Mouse (Mus musculus) lung, adult 18-20 months (tissue): ENCODE results near the gene Thsd4.

ENCODE experiments used
- DNase-seq, 2 experiments: peaks; one replicate each; pipeline ENCODE4 v3.0.0; 2022; ENCODE audit warnings: mixed read lengths in 2 of 2

The Thsd4 gene

GRCm38 (mm10) chr9:60198530-60199200 is 323.2 kb downstream of the Thsd4 start:
- no peak for DNase-seq

GRCm38 (mm10) chr9:60195502-60195901 is 326.3 kb downstream of the Thsd4 start:
- no peak for DNase-seq

- DNase-seq = no peak
Observed at GRCm38 (mm10) chr9:60194905-60195304, 326.9 kb downstream of the Thsd4 start.

DNA sequence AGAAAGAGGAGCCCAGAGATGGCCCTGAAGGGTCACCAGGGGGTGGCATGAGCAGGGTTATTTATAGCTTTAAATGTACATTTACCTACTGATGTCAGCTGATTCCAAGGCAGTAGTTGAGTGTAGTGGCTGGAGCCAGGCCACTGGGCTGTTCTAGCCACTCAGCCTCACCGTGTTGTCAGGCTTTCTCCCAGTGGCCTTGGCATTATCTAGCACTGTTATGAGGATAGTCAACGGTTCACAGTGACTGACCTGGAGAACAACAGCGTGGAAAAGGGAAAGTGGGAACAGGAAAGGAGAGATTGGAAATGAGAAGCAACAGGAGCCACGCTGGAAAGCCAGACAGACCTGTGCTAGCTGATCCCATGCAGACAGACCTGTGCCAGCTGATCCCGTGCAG is 329.5 kb downstream of the Thsd4 start:
- no peak for DNase-seq

DNA sequence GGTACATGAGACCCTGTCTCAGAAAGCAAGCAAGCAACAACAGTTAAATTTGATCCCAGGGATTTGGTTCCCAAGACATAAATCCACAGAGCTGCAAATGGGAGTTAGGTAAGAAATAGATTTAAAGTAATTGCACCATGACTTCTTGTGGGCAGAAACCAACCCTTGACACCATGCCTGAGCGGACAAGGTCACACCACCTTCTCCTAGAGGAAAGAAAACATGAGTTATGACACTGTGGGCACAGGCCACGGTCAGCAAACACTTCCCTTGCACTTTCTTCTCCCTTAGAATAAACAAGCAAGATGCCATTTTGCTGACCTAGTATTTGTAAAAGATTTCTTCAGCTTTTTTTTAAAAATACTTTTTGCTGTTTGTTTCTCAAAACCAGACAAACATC is 334.4 kb downstream of the Thsd4 start:
- peak; percentile 70 to 75 for DNase-seq

DNA sequence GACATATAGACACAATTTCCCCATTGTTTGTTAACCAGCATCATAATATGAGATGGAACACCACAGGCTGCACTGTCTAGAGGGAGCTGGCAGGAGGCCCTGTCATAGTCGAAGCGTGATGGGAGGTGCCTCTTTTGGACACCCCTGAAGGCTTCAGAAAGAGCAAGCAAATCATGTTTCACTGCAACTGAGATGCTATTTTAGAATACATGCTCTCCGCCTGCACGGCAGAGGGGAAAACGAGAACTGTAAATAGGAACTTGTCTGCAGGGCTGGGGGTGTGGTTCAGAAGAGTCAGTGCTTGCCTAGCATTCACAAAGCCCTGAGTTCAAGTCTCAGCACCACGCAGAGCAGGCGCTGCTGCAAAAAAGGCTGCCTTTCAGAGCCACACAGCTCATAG is 334.9 kb downstream of the Thsd4 start:
- no peak for DNase-seq

DNA sequence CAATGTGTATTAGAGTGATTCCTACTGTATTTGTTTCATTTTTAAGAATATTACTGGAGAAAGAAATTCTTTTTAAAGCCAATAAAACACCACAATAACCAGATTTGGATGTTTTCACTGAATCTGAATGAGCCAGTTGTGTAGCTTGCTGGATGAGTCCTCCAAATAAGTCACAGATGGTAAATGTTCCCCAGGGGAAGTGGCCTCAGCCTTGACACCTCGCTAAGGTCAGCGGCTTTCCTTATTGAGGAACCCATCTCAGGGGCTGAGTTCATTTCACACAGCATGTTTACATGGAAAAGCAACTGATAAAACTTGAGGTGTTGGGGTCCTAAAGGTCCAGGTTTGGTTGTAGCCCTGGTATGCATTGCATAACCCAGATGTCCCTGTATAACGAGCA is 337.8 kb downstream of the Thsd4 start:
- DNase-seq = no peak

DNA sequence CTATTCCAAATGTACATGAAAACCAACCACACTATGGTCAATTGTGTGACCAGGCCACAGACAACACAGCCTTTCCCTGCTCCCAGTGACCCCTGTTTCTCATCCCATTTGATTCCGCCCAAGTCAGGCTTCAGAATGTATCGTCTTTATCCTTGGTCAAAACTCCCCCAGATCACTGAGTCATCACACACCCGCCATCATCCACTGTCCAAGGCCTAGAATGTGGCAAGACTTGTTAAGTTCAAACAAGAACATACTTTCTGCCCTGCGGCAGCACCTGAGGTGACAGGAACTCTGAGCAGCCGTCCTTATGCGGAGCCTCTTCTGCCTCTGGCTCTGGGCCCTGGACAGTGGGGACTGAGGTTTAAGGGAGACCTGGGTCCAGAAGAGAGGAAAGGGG is 339.5 kb downstream of the Thsd4 start:
- DNase-seq = no peak

GRCm38 (mm10) chr9:60180936-60181335 is 340.9 kb downstream of the Thsd4 start:
- DNase-seq = no peak

DNA sequence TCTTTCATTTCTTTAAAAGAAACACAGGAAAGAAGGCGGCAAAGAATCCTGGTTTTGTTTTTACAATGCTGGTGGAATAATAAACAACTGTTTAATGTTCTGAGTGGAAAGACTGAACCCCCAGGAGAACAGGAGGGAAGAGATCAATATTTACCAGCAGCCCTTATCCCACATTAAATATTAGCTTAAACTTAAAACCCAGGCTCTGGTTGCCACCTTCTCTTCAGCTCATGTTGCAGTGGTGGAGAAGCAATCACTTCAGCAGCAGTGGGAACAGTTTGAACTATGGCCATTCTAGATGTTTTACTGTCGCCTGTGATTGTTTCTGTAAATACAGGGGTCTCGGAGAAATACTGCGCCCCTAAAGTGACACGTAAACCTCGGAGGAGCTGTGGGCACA is 341.7 kb downstream of the Thsd4 start:
- peak in 1 of 2 experiments; percentile 20 for DNase-seq

DNA sequence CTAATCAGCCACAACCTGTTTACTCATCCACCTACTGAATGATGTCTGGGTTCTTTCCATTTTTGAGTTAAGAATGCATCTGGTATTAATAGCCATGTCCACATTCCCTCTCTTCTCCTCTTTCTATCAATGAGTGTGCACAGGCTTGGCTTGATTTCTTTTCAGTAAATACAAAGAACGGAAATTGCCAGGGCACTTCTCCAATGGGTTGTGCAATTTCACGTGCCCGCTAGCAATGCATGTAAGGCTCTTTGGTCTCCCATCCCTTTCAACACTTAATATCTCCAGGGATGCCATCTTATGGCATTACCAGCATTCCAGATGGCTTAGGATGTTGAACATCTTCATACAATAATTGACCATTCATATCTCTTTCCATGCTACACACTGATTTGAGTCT is 345.5 kb downstream of the Thsd4 start:
- DNase-seq = peak; percentile 54 to 55

DNA sequence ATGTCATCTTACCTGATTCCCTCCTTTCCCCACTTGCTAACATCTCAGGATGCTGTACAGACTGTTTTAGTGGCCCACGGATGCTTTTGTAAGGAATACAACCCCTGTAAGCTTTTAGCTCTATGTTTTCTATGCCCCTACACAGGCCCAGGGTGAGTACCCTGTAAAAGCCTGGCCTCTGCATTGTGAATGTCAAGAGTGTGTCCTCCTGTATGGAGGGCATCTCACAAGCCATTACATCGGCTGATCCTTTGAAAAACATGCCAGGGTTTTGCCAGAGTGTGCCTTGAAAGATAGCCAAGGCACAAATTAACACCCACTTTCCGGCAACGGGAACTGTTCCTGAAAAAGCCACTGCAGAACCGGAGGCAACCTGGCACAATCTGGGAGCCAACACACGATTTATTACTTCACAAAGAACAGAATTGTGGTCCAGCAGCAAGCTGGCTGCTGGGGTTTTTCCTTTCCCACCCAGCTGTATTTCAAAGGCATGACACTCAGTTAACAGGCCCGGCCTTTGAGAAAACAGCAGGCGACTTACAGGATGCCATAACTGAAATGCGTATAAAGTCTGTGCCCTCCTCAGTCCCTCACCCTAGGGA is 349.3 kb downstream of the Thsd4 start:
- DNase-seq = peak in 1 of 2 experiments; percentile 12

DNA sequence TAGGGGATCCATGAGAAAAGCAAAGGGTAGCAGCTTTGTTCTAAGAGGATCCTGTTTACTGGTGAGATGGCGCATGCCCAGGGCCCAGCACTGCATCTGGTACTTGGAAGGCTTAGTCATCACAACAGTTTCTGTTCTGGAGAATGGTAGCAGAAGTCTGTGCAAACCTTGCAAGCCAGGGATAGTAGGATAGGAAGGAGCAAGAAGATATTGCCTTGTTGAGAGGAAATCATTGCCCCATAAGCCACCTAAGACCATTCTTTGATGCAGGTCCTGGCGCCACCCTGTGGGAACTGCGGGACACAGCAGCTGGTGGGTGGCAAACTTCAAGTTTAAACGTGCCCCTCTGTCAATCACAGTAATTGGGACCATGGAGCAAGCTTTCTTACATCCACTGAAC is 354.9 kb downstream of the Thsd4 start:
- no peak for DNase-seq

GRCm38 (mm10) chr9:60160855-60161254 is 361.0 kb downstream of the Thsd4 start:
- no peak for DNase-seq

DNA sequence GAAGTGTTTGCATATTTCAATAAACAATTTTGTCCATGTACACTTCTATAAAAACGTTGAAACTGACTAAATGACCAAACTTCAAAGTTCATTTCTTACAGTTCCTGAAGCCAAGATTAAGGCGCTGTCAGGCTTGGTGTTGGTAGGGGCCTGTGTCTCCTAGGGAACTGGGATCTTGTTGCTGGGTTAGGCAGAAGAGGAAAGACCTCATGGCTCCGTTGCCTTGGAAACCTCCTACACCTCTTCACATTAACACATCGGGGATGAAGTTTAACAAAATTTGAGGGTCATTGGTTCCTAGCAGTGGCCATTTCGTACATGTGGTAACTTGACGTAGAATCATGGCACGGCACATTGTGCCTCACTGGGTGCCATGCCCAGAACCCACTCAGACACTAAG is 361.7 kb downstream of the Thsd4 start:
- no peak for DNase-seq

- DNase-seq = no peak
Observed at GRCm38 (mm10) chr9:60152990-60153389, 368.9 kb downstream of the Thsd4 start.

GRCm38 (mm10) chr9:60151897-60152627 is 369.8 kb downstream of the Thsd4 start:
- no peak for DNase-seq

GRCm38 (mm10) chr9:60150511-60150910 is 371.3 kb downstream of the Thsd4 start:
- no peak for DNase-seq

GRCm38 (mm10) chr9:60148988-60149387 is 372.9 kb downstream of the Thsd4 start:
- no peak for DNase-seq

- no peak for DNase-seq
Observed at GRCm38 (mm10) chr9:60147401-60147800, 374.4 kb downstream of the Thsd4 start.

- DNase-seq = no peak
Observed at GRCm38 (mm10) chr9:60143816-60144215, 378.0 kb downstream of the Thsd4 start.

- no peak for DNase-seq
Observed at GRCm38 (mm10) chr9:60141081-60141514, 380.7 kb downstream of the Thsd4 start.

DNA sequence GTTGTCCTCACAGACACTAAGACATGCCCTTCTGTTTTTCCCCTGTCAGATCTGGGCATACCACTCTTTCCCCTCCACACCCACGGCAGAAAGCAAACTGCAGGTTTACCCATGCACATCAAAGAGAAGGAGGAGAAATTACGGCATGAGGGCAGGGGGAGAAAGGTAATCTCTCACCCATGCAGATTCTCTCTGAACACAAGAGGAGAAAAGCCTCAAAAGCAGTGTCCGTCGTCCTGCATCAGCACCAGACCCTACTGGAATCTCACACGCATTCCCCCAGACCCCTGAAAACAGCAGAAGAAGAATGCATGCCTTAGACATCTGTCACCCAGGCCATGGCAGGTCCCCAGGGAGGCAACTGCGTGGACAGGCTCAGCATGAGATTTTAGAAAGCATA is 381.4 kb downstream of the Thsd4 start:
- no peak for DNase-seq

GRCm38 (mm10) chr9:60139446-60139845 is 382.4 kb downstream of the Thsd4 start:
- DNase-seq = no peak
